Mouse (Mus musculus) myocyte (in vitro differentiated cells): ENCODE results near the gene Slc35e2.

Experiments
- MYOD1 ChIP-seq, 3 experiments: IDR thresholded peaks; one replicate each; pipeline ENCODE4 v1.6.1; 2011; ENCODE audit warnings: control low read depth in 2 of 3, low read depth in 2 of 3, mild to moderate bottlenecking in 2 of 3, moderate library complexity in 1 of 3; ENCODE audit not compliant: insufficient read length in 2 of 3, control insufficient read depth in 1 of 3
- MYOG ChIP-seq, 3 experiments: IDR thresholded peaks; one replicate each; pipeline ENCODE4 v1.6.1; 2011; ENCODE audit warnings: control low read depth in 2 of 3, low read depth in 2 of 3, mild to moderate bottlenecking in 2 of 3; ENCODE audit not compliant: insufficient read length in 2 of 3, control insufficient read depth in 1 of 3, insufficient read depth in 1 of 3
- POLR2A ChIP-seq: IDR thresholded peaks from one replicate; pipeline ENCODE4 v1.6.1; 2011; ENCODE audit warnings: low read depth, mild to moderate bottlenecking, control low read depth, moderate library complexity; ENCODE audit not compliant: insufficient read length
- TCF12 ChIP-seq: IDR thresholded peaks from one replicate; pipeline ENCODE4 v1.6.1; 2011; ENCODE audit warnings: mild to moderate bottlenecking, control low read depth; ENCODE audit not compliant: poor library complexity, insufficient read depth, severe bottlenecking
- USF1 ChIP-seq: IDR thresholded peaks from one replicate; pipeline ENCODE4 v1.6.1; 2011; ENCODE audit warnings: low read depth, mild to moderate bottlenecking, control low read depth, moderate library complexity

- TF ChIP-seq TCF12 = no peak
- TF ChIP-seq POLR2A = no peak
- TF ChIP-seq USF1 = no peak
- no peak for TF ChIP-seq MYOG (IDR thresholded peaks at IDR 0.05; ENCODE audit: control insufficient read depth in 1 of 3, insufficient read depth in 1 of 3, insufficient read length in 2 of 3, low read depth in 2 of 3)
- no peak for TF ChIP-seq MYOD1 (IDR thresholded peaks at IDR 0.05; ENCODE audit: control insufficient read depth in 1 of 3, insufficient read length in 2 of 3, low read depth in 2 of 3)
Observed at GRCm38 (mm10) chr4:155654183-155654455, 52.9 kb downstream of the Slc35e2 start.
